Mouse (Mus musculus): ENCODE results near the gene Haao. TPM values are rescaled to one million over a fixed set of nuclear protein-coding genes. Genes with fewer than 3 reads are reported as not detected.

The Haao gene
- total RNA-seq, 1 experiment from 2014 or later: 14.6 TPM

GRCm38 (mm10) chr17:83841011-83841410 lies 6.8 kb downstream of the Haao start:
- no peak for ATAC-seq (replicated peaks; ENCODE audit: low read depth, poor library complexity, severe bottlenecking)

GRCm38 (mm10) chr17:83839132-83839531 lies 8.6 kb downstream of the Haao start:
- no peak for ATAC-seq (replicated peaks; ENCODE audit: low read depth, poor library complexity, severe bottlenecking)

GRCm38 (mm10) chr17:83837659-83838190 lies 10.0 kb downstream of the Haao start:
- no peak for ATAC-seq (replicated peaks; ENCODE audit: low read depth, poor library complexity, severe bottlenecking)

- no peak for ATAC-seq (replicated peaks; ENCODE audit: low read depth, poor library complexity, severe bottlenecking)
These were observed 11.7 kb downstream of the Haao start for GRCm38 (mm10) chr17:83836048-83836447.

GRCm38 (mm10) chr17:83834120-83834519 lies 13.6 kb downstream of the Haao start:
- ATAC-seq (replicated peaks; ENCODE audit: low read depth, poor library complexity, severe bottlenecking): no peak

GRCm38 (mm10) chr17:83830616-83831292 lies 17.0 kb downstream of the Haao start:
- ATAC-seq (replicated peaks; ENCODE audit: low read depth, poor library complexity, severe bottlenecking): peak; percentile 73

GRCm38 (mm10) chr17:83829356-83829755 lies 18.4 kb downstream of the Haao start:
- peak; percentile 70 for ATAC-seq (replicated peaks; ENCODE audit: low read depth, poor library complexity, severe bottlenecking)

- ATAC-seq (replicated peaks; ENCODE audit: low read depth, poor library complexity, severe bottlenecking): peak; percentile 83
These were observed 23.9 kb downstream of the Haao start for GRCm38 (mm10) chr17:83823835-83824234.

- ATAC-seq (replicated peaks; ENCODE audit: low read depth, poor library complexity, severe bottlenecking): no peak
These were observed 25.9 kb downstream of the Haao start for GRCm38 (mm10) chr17:83821876-83822275.

GRCm38 (mm10) chr17:83820701-83821100 lies 27.1 kb downstream of the Haao start:
- ATAC-seq (replicated peaks; ENCODE audit: low read depth, poor library complexity, severe bottlenecking): no peak

GRCm38 (mm10) chr17:83819503-83819902 lies 28.3 kb downstream of the Haao start:
- no peak for ATAC-seq (replicated peaks; ENCODE audit: low read depth, poor library complexity, severe bottlenecking)

- ATAC-seq (replicated peaks; ENCODE audit: low read depth, poor library complexity, severe bottlenecking): peak; percentile 57
These were observed 30.8 kb downstream of the Haao start for GRCm38 (mm10) chr17:83816996-83817395.

- ATAC-seq (replicated peaks; ENCODE audit: low read depth, poor library complexity, severe bottlenecking): no peak
These were observed 34.7 kb downstream of the Haao start for GRCm38 (mm10) chr17:83813050-83813449.

- ATAC-seq (replicated peaks; ENCODE audit: low read depth, poor library complexity, severe bottlenecking): peak; percentile 13; the same call in 1 of the 2 replicates
These were observed 35.4 kb downstream of the Haao start for GRCm38 (mm10) chr17:83812200-83812944.

GRCm38 (mm10) chr17:83810285-83810684 lies 37.5 kb downstream of the Haao start:
- ATAC-seq (replicated peaks; ENCODE audit: low read depth, poor library complexity, severe bottlenecking): no peak

- no peak; the same call in 1 of the 2 replicates for ATAC-seq (replicated peaks; ENCODE audit: low read depth, poor library complexity, severe bottlenecking)
These were observed 38.5 kb downstream of the Haao start for GRCm38 (mm10) chr17:83809197-83809829.

- ATAC-seq (replicated peaks; ENCODE audit: low read depth, poor library complexity, severe bottlenecking): no peak
These were observed 39.2 kb downstream of the Haao start for GRCm38 (mm10) chr17:83808476-83809098.

- peak; percentile 47 for ATAC-seq (replicated peaks; ENCODE audit: low read depth, poor library complexity, severe bottlenecking)
These were observed 39.9 kb downstream of the Haao start for GRCm38 (mm10) chr17:83807778-83808398.

- ATAC-seq (replicated peaks; ENCODE audit: low read depth, poor library complexity, severe bottlenecking): peak; percentile 77
These were observed 40.4 kb downstream of the Haao start for GRCm38 (mm10) chr17:83807345-83807744.

- no peak for ATAC-seq (replicated peaks; ENCODE audit: low read depth, poor library complexity, severe bottlenecking)
These were observed 42.7 kb downstream of the Haao start for GRCm38 (mm10) chr17:83805078-83805477.
